Mouse (Mus musculus) lung, adult 2 months (tissue): ENCODE measurements around the gene Ddah2. TPM values are rescaled to one million over a fixed set of nuclear protein-coding genes. Genes with fewer than 3 reads are reported as not detected.

Source experiments
- DNase-seq: peaks from one replicate; pipeline ENCODE4 v3.0.0; 2022
- H3K4me1 ChIP-seq: fragments of 200-500 bp; 2 replicates; pipeline ENCODE4 v1.6.1; 2011; ENCODE audit warnings: low read length; ENCODE audit not compliant: control insufficient read depth, insufficient read depth
- H3K4me3 ChIP-seq: fragments of 200-500 bp; replicated peaks from 2 replicates; pipeline ENCODE3; 2011; ENCODE audit warnings: low read depth, mild to moderate bottlenecking, control low read depth, low read length; ENCODE audit errors: extremely low read depth
- CTCF ChIP-seq: fragments of 200-500 bp; IDR thresholded peaks from 2 replicates; pipeline ENCODE4 v1.5.1; 2011; ENCODE audit warnings: mild to moderate bottlenecking, low read length, control low read depth; ENCODE audit not compliant: insufficient read depth
- POLR2A ChIP-seq: fragments of 200-500 bp; IDR thresholded peaks from 2 replicates; pipeline ENCODE4 v1.6.1; 2011; ENCODE audit warnings: low read depth, mild to moderate bottlenecking, control low read depth, low read length, borderline replicate concordance; ENCODE audit errors: extremely low read depth
- WGBS: fragments of 180-500 bp; shearing (Covaris S2); methylation state at CpG from one replicate; pipeline ENCODE4 v1.1.7; 2018; 5-methylcytosine and 5-hydroxymethylcytosine counted together
- polyA plus RNA-seq: library from polyadenylated mRNA; depleted of rRNA; stranded (reverse); fragments of >200 nt; gene quantifications from 2 replicates; pipeline ENCODE4 v1.2.3, GENCODE M21; 2012

Ddah2 gene
- polyA plus RNA-seq, 1 experiment = 141 TPM

- TF ChIP-seq POLR2A = no peak
- no peak for TF ChIP-seq CTCF
- Histone ChIP-seq H3K4me1 (peaks cover 6% of the 10 kb centered on the region; the same call in 1 of the 2 replicates), H3K4me3 (no peak overlapping the region)
- no peak for DNase-seq
- 82% methylated on average over 11 of the region's 11 CpGs for WGBS
Observed at GRCm38 (mm10) chr17:35039121-35039873, 19.5 kb upstream of the Ddah2 start.

GRCm38 (mm10) chr17:35043794-35044193, 15.0 kb upstream of the Ddah2 start:
- Histone ChIP-seq H3K4me3 (no peak overlapping the region), H3K4me1 (peaks cover 19% of the 10 kb centered on the region)
- no peak for DNase-seq
- 53% methylated on average over 4 of the region's 4 CpGs for WGBS
- no peak for TF ChIP-seq CTCF
- TF ChIP-seq POLR2A = no peak

DNA sequence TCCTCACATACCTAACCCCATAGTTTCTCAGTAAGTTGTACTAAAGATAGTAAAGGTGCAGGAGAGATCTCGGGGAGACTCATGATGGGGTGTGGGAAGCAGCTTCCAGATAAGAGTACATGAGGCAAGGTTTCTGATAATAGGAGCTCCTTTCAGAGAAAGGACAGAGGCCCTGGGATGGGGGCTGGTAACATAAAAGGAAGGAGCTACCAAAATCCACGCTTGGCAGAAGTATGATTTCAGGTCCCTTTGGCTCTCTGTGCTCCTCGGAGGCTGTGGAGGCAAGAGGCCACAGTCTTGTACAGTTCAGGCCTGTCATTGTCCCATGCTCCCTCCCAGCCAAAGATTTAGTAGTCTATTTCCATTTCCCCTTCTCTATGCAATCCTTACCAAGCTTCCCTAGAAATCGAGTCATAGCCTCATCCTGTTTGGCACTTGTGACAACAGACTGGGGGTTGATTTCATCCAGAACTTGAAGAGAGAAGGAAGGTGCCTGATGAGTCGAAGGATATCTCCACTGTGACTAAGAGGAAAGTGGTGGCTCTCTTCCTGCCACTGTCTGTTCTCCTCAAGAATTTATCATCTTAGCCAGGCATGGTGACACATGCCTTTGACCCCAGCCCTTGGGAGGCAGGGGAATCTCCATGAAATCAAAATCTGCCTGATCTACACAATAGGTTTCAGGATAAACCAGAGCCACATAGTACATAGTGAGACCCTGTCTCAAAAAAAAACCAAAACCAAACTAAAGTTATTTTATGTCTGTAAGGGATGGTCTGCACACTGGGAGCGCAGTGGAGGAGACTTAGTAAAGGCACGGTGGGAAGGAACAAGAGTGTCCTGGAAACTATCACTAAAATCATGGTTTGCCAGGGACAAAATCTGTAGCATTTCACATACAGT, 13.7 kb upstream of the Ddah2 start:
- WGBS = 59% methylated on average over 7 of the region's 7 CpGs
- no peak overlapping the region for H3K4me3 ChIP-seq

GRCm38 (mm10) chr17:35045807-35046680, 12.8 kb upstream of the Ddah2 start:
- TF ChIP-seq CTCF (no peak), POLR2A (peak; percentile 80; the same call in 1 of the 2 replicates)
- Histone ChIP-seq H3K4me1 (peaks cover 26% of the 10 kb centered on the region), H3K4me3 (peak overlapping the region; percentile 51)
- 3% methylated on average over 48 of the region's 48 CpGs for WGBS
- peak; percentile 14 for DNase-seq

More for the DNA sequence above, 13.7 kb upstream of the Ddah2 start:
- DNase-seq = peak; percentile 2
- peaks cover 26% of the 10 kb centered on the region for H3K4me1 ChIP-seq
- no peak for TF ChIP-seq POLR2A
- no peak for TF ChIP-seq CTCF

DNA sequence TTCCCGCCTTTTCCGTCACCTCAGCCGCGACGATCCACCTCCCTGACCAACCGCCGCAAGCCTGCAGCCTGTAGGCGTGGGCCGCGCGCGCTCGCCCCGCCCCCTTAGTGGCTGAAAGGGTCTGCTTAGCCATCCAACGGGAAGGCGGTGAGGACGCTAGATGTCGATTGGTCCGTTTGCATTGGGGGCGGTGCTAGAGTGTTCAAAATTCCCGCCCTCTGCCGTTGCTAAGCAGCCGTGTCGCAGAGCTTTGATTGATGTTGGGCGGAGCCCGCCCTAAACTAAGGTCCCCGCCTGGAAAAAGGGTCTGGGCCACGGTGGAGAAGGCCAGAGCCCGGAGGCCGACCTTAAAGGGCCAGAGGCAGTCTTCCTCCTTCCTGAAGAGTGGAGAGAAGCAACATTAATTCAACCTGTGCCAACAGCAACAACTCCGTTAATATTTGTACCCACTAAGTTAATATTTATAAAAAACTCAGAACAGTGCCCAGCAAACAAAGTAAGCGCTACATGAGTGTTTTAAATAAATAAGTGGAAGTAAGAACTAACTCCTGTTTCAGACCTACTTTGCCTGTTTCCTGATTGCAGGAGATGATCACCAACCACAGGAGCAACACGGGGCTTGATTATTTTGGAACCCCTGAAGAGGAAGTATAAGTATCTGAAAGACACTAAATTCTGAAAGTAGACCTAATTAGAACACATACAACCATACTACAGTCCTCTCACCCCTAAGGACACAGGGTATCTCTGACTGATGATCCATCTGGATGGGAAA, 12.0 kb upstream of the Ddah2 start, which contains the start of gene Msh5:
Msh5 (minus strand) TSS at position 65 of the 775 bp plus-strand sequence.
- peak; percentile 4; the same call in 1 of the 2 replicates for TF ChIP-seq POLR2A
- no peak for TF ChIP-seq CTCF
- Histone ChIP-seq H3K4me3 (peak within 1 kb of the TSS; percentile 51), H3K4me1 (peaks cover 27% of the 10 kb centered on the region)
- DNase-seq = peak; percentile 98
- WGBS = 1% methylated on average over 33 of the region's 33 CpGs

- H3K4me1 ChIP-seq = peaks cover 36% of the 10 kb centered on the region
- no peak for DNase-seq
- 26% methylated on average over 1 of the region's 1 CpGs for WGBS
- no peak overlapping the region for H3K4me3 ChIP-seq
- no peak for TF ChIP-seq CTCF
- no peak for TF ChIP-seq POLR2A
Observed at GRCm38 (mm10) chr17:35047688-35048087, 11.1 kb upstream of the Ddah2 start.

GRCm38 (mm10) chr17:35048149-35048931, 10.5 kb upstream of the Ddah2 start:
- WGBS = 9% methylated on average over 11 of the region's 11 CpGs
- no peak for DNase-seq
- Histone ChIP-seq H3K4me1 (peaks cover 39% of the 10 kb centered on the region), H3K4me3 (peak overlapping the region; percentile 19)
- TF ChIP-seq POLR2A (0 out of 2 replicates have a peak, but pooled peaks have one; percentile 8), CTCF (no peak)
